Mouse (Mus musculus): ENCODE data around the gene Dvl3.
A peak's percentile ranks its signal among the peaks of the same experiment; 100 is the strongest.

Dvl3 gene

GRCm38 (mm10) chr16:20497980-20498676 lies 18.7 kb upstream of the Dvl3 start:
- no peak for DNase-seq (ENCODE audit: low spot score in 2 of 2)

- DNase-seq (ENCODE audit: low spot score in 2 of 2), result peak; percentile 90
Observed at GRCm38 (mm10) chr16:20498677-20499475, 17.9 kb upstream of the Dvl3 start, which contains the start of gene Eif2b5. Eif2b5 (plus strand) TSS chr16:20498817.

- no peak for DNase-seq (ENCODE audit: low spot score in 2 of 2)
Observed at GRCm38 (mm10) chr16:20506000-20506399, 10.8 kb upstream of the Dvl3 start.

- no peak for DNase-seq (ENCODE audit: low spot score in 2 of 2)
Observed at GRCm38 (mm10) chr16:20509349-20509748, 7.4 kb upstream of the Dvl3 start.

- DNase-seq (ENCODE audit: low spot score in 2 of 2), result no peak
Observed at GRCm38 (mm10) chr16:20511277-20511847, 5.4 kb upstream of the Dvl3 start.

GRCm38 (mm10) chr16:20516032-20516431 lies 750 bp upstream of the Dvl3 start:
- DNase-seq (ENCODE audit: low spot score in 2 of 2), result no peak

- DNase-seq (ENCODE audit: low spot score in 2 of 2), result no peak
Observed at GRCm38 (mm10) chr16:20517216-20517615, 434 bp downstream of the Dvl3 start.

- DNase-seq (ENCODE audit: low spot score in 2 of 2), result no peak
Observed at GRCm38 (mm10) chr16:20517701-20518374, 1.1 kb downstream of the Dvl3 start.

GRCm38 (mm10) chr16:20523886-20524285 lies 7.1 kb downstream of the Dvl3 start:
- no peak for DNase-seq (ENCODE audit: low spot score in 2 of 2)

- DNase-seq (ENCODE audit: low spot score in 2 of 2), result no peak
Observed at GRCm38 (mm10) chr16:20528779-20529178, 12.0 kb downstream of the Dvl3 start.

GRCm38 (mm10) chr16:20529375-20529774 lies 12.6 kb downstream of the Dvl3 start:
- no peak for DNase-seq (ENCODE audit: low spot score in 2 of 2)

GRCm38 (mm10) chr16:20530941-20531340 lies 14.2 kb downstream of the Dvl3 start:
- DNase-seq (ENCODE audit: low spot score in 2 of 2), result no peak

GRCm38 (mm10) chr16:20534617-20535295 lies 18.0 kb downstream of the Dvl3 start:
- no peak for DNase-seq (ENCODE audit: low spot score in 2 of 2)

GRCm38 (mm10) chr16:20535296-20536080 lies 18.7 kb downstream of the Dvl3 start, which contains the start of gene Ap2m1:
Ap2m1 (plus strand) TSS chr16:20535478.
- peak; percentile 91 to 96 for DNase-seq (ENCODE audit: low spot score in 2 of 2)

GRCm38 (mm10) chr16:20536081-20536665 lies 19.4 kb downstream of the Dvl3 start:
- no peak for DNase-seq (ENCODE audit: low spot score in 2 of 2)

- no peak for DNase-seq (ENCODE audit: low spot score in 2 of 2)
Observed at GRCm38 (mm10) chr16:20537071-20537471, 20.3 kb downstream of the Dvl3 start.

- no peak for DNase-seq (ENCODE audit: low spot score in 2 of 2)
Observed at GRCm38 (mm10) chr16:20537601-20538320, 21.0 kb downstream of the Dvl3 start.

- no peak for DNase-seq (ENCODE audit: low spot score in 2 of 2)
Observed at GRCm38 (mm10) chr16:20539649-20540048, 22.9 kb downstream of the Dvl3 start.

- DNase-seq (ENCODE audit: low spot score in 2 of 2), result no peak
Observed at GRCm38 (mm10) chr16:20540438-20540837, 23.7 kb downstream of the Dvl3 start.

GRCm38 (mm10) chr16:20545696-20546095 lies 28.9 kb downstream of the Dvl3 start:
- DNase-seq (ENCODE audit: low spot score in 2 of 2), result no peak

All from frontal cortex, postnatal 10 days (tissue).